Mouse (Mus musculus): ENCODE measurements around the gene Hpd. TPM values are rescaled to one million over a fixed set of nuclear protein-coding genes. Genes with fewer than 3 reads are reported as not detected.
"Not testable (repeated sequence)": the region's sequence is repeated elsewhere in the genome, so short reads cannot be mapped to it uniquely, and the experiment has no call there.

Hpd gene
- 5.9 and 6.1 TPM in 2 replicates for polyA plus RNA-seq (2016; fragmentation: Nextera tagmentation; extraction: Ambion mirVana)

- Histone ChIP-seq H3K4me1 (peaks cover 11% of the 10 kb centered on the region; the same call in 1 of the 2 replicates), H3K9ac (0 out of 2 replicates have a peak within 1 kb of the TSS, but pooled peaks have one; percentile 12), H3K27me3 (replicated peaks) (peaks cover 28% of the 10 kb centered on the region), H3K4me3 (no peak within 1 kb of the TSS), H3K4me2 (no peak within 1 kb of the TSS), H3K27ac (peak within 1 kb of the TSS; percentile 18), H3K9me3 (replicated peaks) (no peaks in the 10 kb centered on the region), H3K36me3 (no peaks in the 10 kb centered on the region)
- no peak for ATAC-seq
- WGBS (ENCODE audit: insufficient replicate concordance): 54% methylated on average over 10 of the region's 10 CpGs
These were observed at the start of gene Hpd for GRCm38 (mm10) chr5:123182651-123183050. Gene Hpd, minus strand, starts transcription at chr5:123182727.

- Histone ChIP-seq H3K27me3 (replicated peaks) (no peaks in the 10 kb centered on the region), H3K4me2 (no peak overlapping the region), H3K9ac (no peak overlapping the region), H3K4me3 (no peak overlapping the region), H3K9me3 (replicated peaks) (no peaks in the 10 kb centered on the region), H3K36me3 (peaks cover 53% of the 10 kb centered on the region), H3K4me1 (peaks cover 48% of the 10 kb centered on the region), H3K27ac (no peak overlapping the region)
- ATAC-seq: no peak
- 53% methylated on average over 2 of the region's 2 CpGs for WGBS (ENCODE audit: insufficient replicate concordance)
These were observed 49.7 kb upstream of the Hpd start for GRCm38 (mm10) chr5:123232180-123232579.

GRCm38 (mm10) chr5:123229296-123229695 lies 46.8 kb upstream of the Hpd start:
- Histone ChIP-seq H3K27me3 (replicated peaks) (no peaks in the 10 kb centered on the region), H3K9me3 (replicated peaks) (no peaks in the 10 kb centered on the region), H3K4me3 (peak overlapping the region; percentile 72), H3K4me1 (peaks cover 44% of the 10 kb centered on the region), H3K9ac (peak overlapping the region; percentile 56), H3K36me3 (peaks cover 26% of the 10 kb centered on the region), H3K4me2 (peak overlapping the region; percentile 79), H3K27ac (peak overlapping the region; percentile 64)
- ATAC-seq: no peak
- 77% methylated on average over 6 of the region's 6 CpGs for WGBS (ENCODE audit: insufficient replicate concordance)

- H3K36me3 ChIP-seq: peaks cover 23% of the 10 kb centered on the region
- peak overlapping the region; percentile 73 for H3K27ac ChIP-seq
- ATAC-seq: no peak
- peak overlapping the region; percentile 72 for H3K4me3 ChIP-seq
- 6% methylated on average over 15 of the region's 15 CpGs for WGBS (ENCODE audit: insufficient replicate concordance)
- no peaks in the 10 kb centered on the region for H3K9me3 ChIP-seq (replicated peaks)
- peak overlapping the region; percentile 79 for H3K4me2 ChIP-seq
- no peaks in the 10 kb centered on the region for H3K27me3 ChIP-seq (replicated peaks)
- H3K9ac ChIP-seq: peak overlapping the region; percentile 79
- peaks cover 43% of the 10 kb centered on the region for H3K4me1 ChIP-seq
These were observed 46.0 kb upstream of the Hpd start for GRCm38 (mm10) chr5:123228524-123228922.

GRCm38 (mm10) chr5:123227762-123228523 lies 45.4 kb upstream of the Hpd start:
- Histone ChIP-seq H3K4me1 (peaks cover 43% of the 10 kb centered on the region), H3K36me3 (peaks cover 18% of the 10 kb centered on the region), H3K4me3 (peak overlapping the region; percentile 72), H3K9ac (peak overlapping the region; percentile 79), H3K27ac (peak overlapping the region; percentile 73), H3K27me3 (replicated peaks) (no peaks in the 10 kb centered on the region), H3K9me3 (replicated peaks) (no peaks in the 10 kb centered on the region), H3K4me2 (peak overlapping the region; percentile 79)
- 1% methylated on average over 42 of the region's 42 CpGs for WGBS (ENCODE audit: insufficient replicate concordance)
- ATAC-seq: peak; percentile 79

- no peaks in the 10 kb centered on the region for H3K9me3 ChIP-seq (replicated peaks)
- H3K4me2 ChIP-seq: no peak overlapping the region
- no peak overlapping the region for H3K27ac ChIP-seq
- no peaks in the 10 kb centered on the region for H3K27me3 ChIP-seq (replicated peaks)
- WGBS (ENCODE audit: insufficient replicate concordance): 81% methylated on average over 7 of the region's 7 CpGs
- H3K9ac ChIP-seq: no peak overlapping the region
- no peak for ATAC-seq
- H3K4me1 ChIP-seq: peaks cover 41% of the 10 kb centered on the region
- no peak overlapping the region for H3K4me3 ChIP-seq
- peaks cover 15% of the 10 kb centered on the region for H3K36me3 ChIP-seq
These were observed 44.3 kb upstream of the Hpd start for GRCm38 (mm10) chr5:123226851-123227250.

GRCm38 (mm10) chr5:123223861-123224260 lies 41.3 kb upstream of the Hpd start:
- peak overlapping the region; percentile 72 for H3K27ac ChIP-seq
- H3K4me3 ChIP-seq; H3K36me3 ChIP-seq; ATAC-seq; H3K27me3 ChIP-seq (replicated peaks); H3K4me2 ChIP-seq; H3K9me3 ChIP-seq (replicated peaks); H3K9ac ChIP-seq: not testable (repeated sequence)
- peaks cover 30% of the 10 kb centered on the region for H3K4me1 ChIP-seq
- 51% methylated on average over 6 of the region's 6 CpGs for WGBS (ENCODE audit: insufficient replicate concordance)

- peaks cover 5% of the 10 kb centered on the region; the same call in 1 of the 2 replicates for H3K9me3 ChIP-seq (replicated peaks)
- peak overlapping the region; percentile 65 for H3K9ac ChIP-seq
- H3K4me1 ChIP-seq: peaks cover 27% of the 10 kb centered on the region
- no peaks in the 10 kb centered on the region for H3K27me3 ChIP-seq (replicated peaks)
- WGBS (ENCODE audit: insufficient replicate concordance): 32% methylated on average over 4 of the region's 4 CpGs
- no peaks in the 10 kb centered on the region for H3K36me3 ChIP-seq
- peak overlapping the region; percentile 90 for H3K27ac ChIP-seq
- H3K4me2 ChIP-seq: peak overlapping the region; percentile 49
- no peak overlapping the region for H3K4me3 ChIP-seq
- peak; percentile 81 for ATAC-seq
These were observed 40.5 kb upstream of the Hpd start for GRCm38 (mm10) chr5:123223051-123223410.

- peak; percentile 83 for ATAC-seq
- H3K36me3 ChIP-seq; H3K4me3 ChIP-seq; H3K27me3 ChIP-seq (replicated peaks); H3K9me3 ChIP-seq (replicated peaks): not testable (repeated sequence)
- Histone ChIP-seq H3K4me2 (peak overlapping the region; percentile 49), H3K4me1 (peaks cover 22% of the 10 kb centered on the region), H3K27ac (peak overlapping the region; percentile 90), H3K9ac (peak overlapping the region; percentile 65; the same call in 1 of the 2 replicates)
- 20% methylated on average over 4 of the region's 5 CpGs for WGBS (ENCODE audit: insufficient replicate concordance)
These were observed 40.0 kb upstream of the Hpd start for GRCm38 (mm10) chr5:123222346-123223050.

- ATAC-seq, H3K4me3 ChIP-seq: not testable (repeated sequence)
- 71% methylated on average over 7 of the region's 7 CpGs for WGBS (ENCODE audit: insufficient replicate concordance)
These were observed 21.1 kb upstream of the Hpd start for GRCm38 (mm10) chr5:123203591-123203990.

GRCm38 (mm10) chr5:123202771-123203170 lies 20.2 kb upstream of the Hpd start:
- not testable (repeated sequence) for H3K27ac ChIP-seq; H3K36me3 ChIP-seq; H3K4me2 ChIP-seq; H3K9me3 ChIP-seq (replicated peaks); H3K27me3 ChIP-seq (replicated peaks); H3K4me3 ChIP-seq; H3K9ac ChIP-seq; ATAC-seq
- H3K4me1 ChIP-seq: peaks cover 30% of the 10 kb centered on the region
- WGBS (ENCODE audit: insufficient replicate concordance): 37% methylated on average over 4 of the region's 4 CpGs

More at GRCm38 (mm10) chr5:123203591-123203990, 21.1 kb upstream of the Hpd start:
- H3K4me1 ChIP-seq: peaks cover 28% of the 10 kb centered on the region
- H3K27ac ChIP-seq; H3K4me2 ChIP-seq; H3K9ac ChIP-seq; H3K9me3 ChIP-seq (replicated peaks); H3K27me3 ChIP-seq (replicated peaks); H3K36me3 ChIP-seq: not testable (repeated sequence)

- peak; percentile 67 for ATAC-seq
- WGBS (ENCODE audit: insufficient replicate concordance): 56% methylated on average over 5 of the region's 5 CpGs
- H3K9me3 ChIP-seq (replicated peaks): no peaks in the 10 kb centered on the region
- peaks cover 30% of the 10 kb centered on the region for H3K4me1 ChIP-seq
- peak overlapping the region; percentile 89 for H3K27ac ChIP-seq
- no peak overlapping the region for H3K4me3 ChIP-seq
- H3K36me3 ChIP-seq: no peaks in the 10 kb centered on the region
- peak overlapping the region; percentile 32; the same call in 1 of the 2 replicates for H3K4me2 ChIP-seq
- H3K27me3 ChIP-seq (replicated peaks): no peaks in the 10 kb centered on the region
- 0 out of 2 replicates have a peak overlapping the region, but pooled peaks have one; percentile 2 for H3K9ac ChIP-seq
These were observed 19.5 kb upstream of the Hpd start for GRCm38 (mm10) chr5:123201987-123202386.
